Mouse (Mus musculus): ENCODE measurements around the gene Cdc73.
"Not testable (repeated sequence)": the region's sequence is repeated elsewhere in the genome, so short reads cannot be mapped to it uniquely, and the experiment has no call there.

Cdc73 gene

GRCm38 (mm10) chr1:143702741-143703262 lies at the start of gene Cdc73:
Gene Cdc73 (minus strand): TSS chr1:143702893.
- peak; percentile 95 for DNase-seq

- no peak for DNase-seq
Observed at GRCm38 (mm10) chr1:143745871-143746270, 43.2 kb upstream of the Cdc73 start.

- DNase-seq: no peak
Observed at GRCm38 (mm10) chr1:143742186-143742585, 39.5 kb upstream of the Cdc73 start.

DNA sequence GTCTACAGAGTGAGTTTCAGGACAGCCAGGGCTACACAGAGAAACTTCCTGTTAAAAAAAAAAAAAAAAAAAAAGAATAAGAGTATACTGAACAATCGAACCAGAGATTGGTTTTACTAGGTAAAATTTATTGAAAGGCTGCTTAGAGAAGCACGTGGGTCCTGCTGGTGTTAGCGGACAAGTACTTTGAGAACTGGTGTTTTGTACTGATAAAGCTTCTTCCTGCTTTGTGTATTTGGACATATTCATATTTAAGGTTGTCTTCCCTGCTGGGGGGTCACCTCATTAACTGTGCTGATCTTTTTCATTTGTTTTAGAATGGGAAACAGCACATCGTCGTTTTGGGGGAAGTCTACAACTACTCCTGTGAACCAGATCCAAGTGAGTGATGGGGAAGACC lies 38.6 kb upstream of the Cdc73 start:
- no peak for DNase-seq

- DNase-seq: no peak
Observed at GRCm38 (mm10) chr1:143740581-143740980, 37.9 kb upstream of the Cdc73 start.

DNA sequence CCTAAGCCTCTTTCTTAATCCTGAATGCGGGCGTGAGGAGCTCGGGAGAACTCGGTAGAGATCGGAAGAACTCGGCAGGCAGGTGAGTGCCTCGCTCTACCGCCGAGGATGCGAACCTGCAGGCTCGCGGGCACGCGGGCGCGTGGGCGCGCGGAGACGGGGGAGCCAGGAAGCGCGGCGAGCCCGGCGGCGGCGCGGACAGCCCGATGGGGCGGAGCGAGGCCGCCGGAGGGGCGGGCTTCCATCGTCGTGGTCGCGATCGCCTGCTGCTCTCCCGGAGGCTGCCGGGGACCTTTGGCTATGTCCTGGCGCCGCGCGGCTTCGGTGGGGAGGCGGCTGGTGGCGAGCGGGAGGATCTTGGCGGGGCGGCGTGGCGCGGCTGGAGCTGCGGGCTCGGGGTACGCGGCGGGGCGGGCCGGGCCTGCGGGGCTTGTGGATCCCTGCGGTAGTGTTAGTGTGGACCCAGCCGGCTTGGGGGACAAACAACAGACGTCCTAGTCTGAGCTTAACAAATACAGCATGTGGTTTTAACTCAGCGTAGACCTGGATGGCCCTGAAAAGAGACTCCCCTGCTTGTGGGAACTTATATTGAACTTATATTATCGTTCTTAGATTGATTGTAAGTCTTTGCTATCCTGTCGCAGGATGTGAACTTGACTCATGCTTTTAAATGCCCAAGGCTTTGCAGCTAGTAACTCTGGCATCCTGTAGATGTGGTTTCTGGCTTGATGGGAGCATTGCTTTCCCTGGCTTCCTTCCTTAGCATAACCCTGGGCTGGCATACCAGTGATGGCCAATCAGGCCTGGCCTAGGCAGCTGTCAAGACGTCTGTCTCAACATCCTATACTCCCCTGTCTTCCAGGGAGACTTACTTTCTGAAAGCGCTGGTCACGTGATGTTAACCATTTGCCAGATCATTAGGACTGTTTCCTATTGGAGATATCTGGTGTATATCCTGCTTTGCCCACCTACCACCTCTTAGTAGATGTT lies 37.0 kb upstream of the Cdc73 start:
- peak; percentile 96 for DNase-seq

GRCm38 (mm10) chr1:143738811-143739210 lies 36.1 kb upstream of the Cdc73 start:
- no peak for DNase-seq

DNA sequence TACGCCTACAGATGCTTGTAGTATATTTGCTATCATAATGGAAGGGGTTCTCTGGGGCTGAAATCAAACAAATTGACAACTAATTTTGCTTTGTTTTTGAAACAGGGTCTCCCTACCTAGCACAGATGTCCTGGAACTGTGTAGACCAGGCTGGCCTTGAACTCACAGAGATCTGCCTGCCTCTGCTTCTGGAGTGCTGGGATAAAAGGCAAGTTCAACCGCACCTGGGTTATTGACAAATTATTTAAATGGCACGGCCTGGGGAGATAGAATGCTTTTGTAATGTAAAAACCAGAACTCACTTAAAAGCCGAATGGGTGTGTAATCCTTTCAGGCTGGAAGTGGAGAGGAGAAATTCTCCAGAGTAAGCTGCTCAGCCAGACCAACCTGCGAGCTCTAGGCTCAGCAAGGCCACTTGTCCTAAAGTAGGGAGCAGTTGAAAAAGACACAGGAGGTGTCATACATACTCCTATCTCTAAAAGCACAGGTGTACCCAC lies 31.3 kb upstream of the Cdc73 start:
- no peak for DNase-seq

DNA sequence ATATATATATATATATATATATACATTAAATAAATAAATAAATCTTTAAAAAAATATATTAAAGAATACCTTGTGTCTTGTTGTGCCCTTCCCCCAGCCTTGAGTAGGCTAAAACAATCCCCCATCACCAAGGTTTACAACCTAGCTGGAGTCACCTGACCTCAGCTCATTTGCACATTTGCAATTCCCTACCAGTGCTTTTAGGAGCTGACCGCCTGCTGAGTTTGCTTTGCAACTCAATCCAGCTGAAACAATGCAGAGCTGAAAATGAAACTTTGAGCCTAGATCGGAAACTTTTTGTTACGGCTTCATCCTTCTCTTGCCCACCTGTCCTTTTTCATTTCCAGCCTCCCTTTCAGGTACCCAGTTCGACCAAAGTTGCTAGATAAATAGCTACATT lies 29.0 kb upstream of the Cdc73 start:
- no peak for DNase-seq

DNA sequence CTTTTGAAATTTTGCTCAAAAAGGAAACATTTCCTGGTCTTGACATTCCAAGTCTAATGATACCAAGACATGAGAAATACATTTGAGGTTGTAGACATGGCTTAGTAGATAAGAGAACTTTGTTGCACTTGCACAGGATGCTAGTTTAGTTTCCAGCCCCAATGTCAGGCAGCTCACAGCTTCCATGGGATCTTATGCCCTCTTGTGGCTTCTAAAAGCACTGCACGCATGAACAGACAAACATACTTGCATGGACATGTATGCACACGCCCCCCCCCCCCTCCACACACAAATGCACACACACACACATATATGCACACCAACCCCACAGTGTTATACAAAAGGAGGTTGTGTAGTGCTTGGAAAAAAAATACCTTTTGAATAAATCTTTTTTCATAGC lies 28.2 kb upstream of the Cdc73 start:
- DNase-seq: peak; percentile 47

- no peak for DNase-seq
Observed at GRCm38 (mm10) chr1:143727701-143728445, 25.2 kb upstream of the Cdc73 start.

GRCm38 (mm10) chr1:143724456-143725064 lies 21.9 kb upstream of the Cdc73 start:
- DNase-seq: no peak

DNA sequence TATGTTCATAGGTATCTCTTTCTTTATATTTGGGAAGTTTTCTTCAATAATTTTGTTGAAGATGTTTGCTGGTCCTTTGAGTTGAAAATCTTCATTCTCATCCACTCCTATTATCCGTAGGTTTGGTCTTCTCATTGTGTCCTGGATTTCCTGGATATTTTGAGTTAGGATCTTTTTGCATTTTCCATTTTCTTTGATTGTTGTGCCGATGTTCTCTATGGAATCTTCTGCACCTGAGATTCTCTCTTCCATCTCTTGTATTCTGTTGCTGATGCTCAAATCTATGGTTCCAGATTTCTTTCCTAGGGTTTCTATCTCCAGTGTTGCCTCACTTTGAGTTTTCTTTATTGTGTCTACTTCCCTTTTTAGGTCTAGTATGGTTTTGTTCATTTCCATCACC lies 13.3 kb upstream of the Cdc73 start, which contains the start of gene Glrx2:
Gene Glrx2 (plus strand): TSS at position 301 of the 400 bp plus-strand sequence.
- DNase-seq: not testable (repeated sequence)

GRCm38 (mm10) chr1:143710627-143710976 lies 7.9 kb upstream of the Cdc73 start:
- DNase-seq: no peak

DNA sequence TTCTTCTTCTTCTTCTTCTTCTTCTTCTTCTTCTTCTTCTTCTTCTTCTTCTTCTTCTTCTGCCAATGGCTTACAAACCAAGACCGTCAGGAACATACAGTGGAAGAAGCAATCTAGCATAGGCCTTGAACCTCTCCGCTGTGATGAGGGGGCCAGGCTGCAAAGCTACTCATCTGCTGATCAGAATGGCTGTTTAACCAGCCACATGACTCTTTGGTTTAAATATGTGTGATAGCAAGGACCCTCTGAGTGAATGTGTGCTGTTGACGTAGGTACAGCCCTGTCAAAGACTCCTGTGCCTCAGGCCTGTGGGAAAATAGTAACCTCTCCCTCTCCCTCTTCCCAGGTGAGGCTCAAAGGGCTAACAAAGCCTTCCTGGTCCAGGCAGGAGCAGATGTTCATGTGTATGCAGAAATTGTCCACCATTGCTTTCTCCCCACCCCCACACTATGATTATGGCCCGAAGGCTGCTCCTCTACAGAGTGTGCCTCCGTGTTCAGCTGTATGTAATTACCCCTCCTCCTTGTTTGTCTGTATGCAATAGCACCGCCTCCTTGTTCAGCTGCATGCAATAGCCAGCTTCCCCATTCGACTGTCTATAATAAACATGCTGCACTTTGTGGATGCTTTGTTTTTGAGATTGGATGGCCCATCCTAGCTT lies 7.4 kb upstream of the Cdc73 start:
- DNase-seq: no peak

DNA sequence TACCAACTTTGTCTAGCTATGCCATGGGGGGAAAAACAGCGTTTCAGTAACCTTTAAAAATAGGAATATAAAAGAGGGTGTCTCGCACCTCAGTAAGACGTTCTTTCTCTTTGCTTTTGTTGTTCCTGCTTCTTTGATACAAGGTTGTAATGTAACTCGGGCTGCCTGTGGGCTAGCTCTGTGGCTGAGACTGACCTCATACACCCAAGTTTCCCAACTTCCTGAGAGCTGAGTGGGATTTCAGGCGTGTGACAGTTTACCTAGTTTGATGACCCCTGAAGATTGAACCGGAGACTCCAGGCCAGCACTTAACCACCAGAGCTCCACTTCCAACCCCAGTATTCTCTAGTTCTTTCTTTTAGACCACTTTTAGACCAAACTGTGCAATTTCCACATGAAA lies 5.7 kb upstream of the Cdc73 start:
- DNase-seq: no peak

GRCm38 (mm10) chr1:143707006-143707405 lies 4.3 kb upstream of the Cdc73 start:
- DNase-seq: no peak

DNA sequence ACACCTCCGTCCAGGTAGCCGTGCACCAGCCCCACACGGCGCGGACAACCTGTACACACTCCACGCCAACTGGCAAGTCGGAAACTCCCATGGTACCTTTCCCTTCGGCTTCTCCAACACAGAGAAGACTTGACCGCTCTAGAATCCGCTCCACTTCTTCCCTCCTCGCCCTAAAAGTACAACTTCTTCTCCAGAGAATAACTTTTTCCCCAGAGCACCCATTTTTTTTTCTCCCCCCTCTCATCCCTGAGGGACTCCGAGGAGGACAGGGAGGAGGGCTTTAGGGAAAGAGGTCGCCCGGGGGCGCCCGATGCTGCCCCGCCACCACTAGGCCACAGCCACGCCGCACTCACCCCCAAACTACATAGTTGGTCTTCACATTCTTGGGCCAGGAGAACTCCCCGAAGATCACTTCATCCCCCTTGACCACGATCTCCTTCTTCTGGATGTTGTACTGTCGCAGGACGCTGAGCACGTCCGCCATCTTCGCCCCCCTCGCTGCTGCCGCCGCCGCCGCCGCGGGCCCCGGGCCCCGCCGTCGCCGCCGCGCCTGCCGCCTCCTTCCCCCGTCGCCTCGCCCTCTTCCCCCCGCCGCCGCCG lies 452 bp downstream of the Cdc73 start:
- no peak for DNase-seq

DNA sequence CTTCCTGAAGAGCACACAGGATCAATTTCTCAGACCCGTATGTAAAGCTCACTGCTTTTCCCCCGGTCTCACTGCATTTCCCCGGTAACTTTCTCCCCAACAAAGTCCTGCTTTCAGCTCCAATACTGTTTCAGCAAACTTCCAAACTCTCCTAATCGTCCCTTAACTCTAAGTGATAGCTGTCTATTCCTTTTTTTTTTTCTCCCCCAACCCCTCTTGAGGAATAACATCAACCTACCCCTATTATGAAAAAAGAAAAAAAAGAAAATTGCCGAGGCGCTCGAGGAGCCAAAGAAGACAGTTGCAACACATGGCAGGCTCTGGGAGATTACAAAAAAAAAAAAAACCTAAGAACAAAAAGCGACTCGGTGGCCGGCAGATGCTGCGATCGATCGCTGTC lies 957 bp downstream of the Cdc73 start:
- DNase-seq: no peak

- DNase-seq: no peak
Observed at GRCm38 (mm10) chr1:143684849-143685248, 17.8 kb downstream of the Cdc73 start.

DNA sequence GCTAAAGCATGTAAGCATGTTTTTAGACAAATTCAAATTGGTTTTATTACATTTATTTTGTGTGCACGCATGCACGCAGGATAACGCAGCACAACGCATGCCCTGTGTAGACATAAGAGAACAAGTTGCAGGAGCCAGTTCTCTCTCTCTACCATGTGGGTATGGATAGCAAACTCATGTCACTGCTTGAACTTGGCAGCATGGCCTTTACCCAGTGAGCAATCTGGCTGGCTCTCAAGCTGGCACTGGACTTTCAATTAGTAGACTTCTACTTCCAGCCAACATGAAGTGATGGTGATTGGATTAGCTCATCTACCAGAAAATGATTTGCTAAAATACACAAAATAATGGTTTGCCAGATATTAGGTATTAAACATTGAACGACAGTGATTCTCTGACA lies 21.6 kb downstream of the Cdc73 start:
- no peak for DNase-seq

- DNase-seq: no peak
Observed at GRCm38 (mm10) chr1:143675734-143676361, 26.8 kb downstream of the Cdc73 start.
